Comparison of ENCODE assay signal across 23 mouse cellular contexts in genomic region chr10:88511355-88511754, GRCm38 (mm10). TPM values are rescaled to one million over a fixed set of nuclear protein-coding genes. Genes with fewer than 3 reads are reported as not detected.
DNase-seq lines count a peak whose midpoint lies in the region; ATAC-seq and TF ChIP-seq lines count a peak whose summit lies in the region.
"Had no signal": no experiment of that assay in that cellular context is flagged by ENCODE, and none has a peak within 500 bp of the region (broad histone marks: within the 10 kb centered on the region; RNA-seq: fewer than 3 reads in every experiment).

No protein-coding gene starts in this region.

- no peak for TF ChIP-seq CTCF in small intestine, adult 2 months (IDR thresholded peaks at IDR 0.05; ENCODE audit: extremely low read depth, insufficient read length, insufficient replicate concordance, low read depth, low read length)
- no peak for TF ChIP-seq CTCF in lung, postnatal 0 days (IDR thresholded peaks at IDR 0.05)

- no peak for TF ChIP-seq POLR2A in small intestine, adult 2 months (IDR thresholded peaks at IDR 0.05; ENCODE audit: low read depth, low read length)

- no peak overlapping the region for H3K9ac ChIP-seq in kidney, embryonic 15.5 days
- H3K9ac ChIP-seq in intestine, embryonic 15.5 days = no peak overlapping the region
- no peak overlapping the region for H3K9ac ChIP-seq in lung, postnatal 0 days (replicated peaks; ENCODE audit: low read depth)
- H3K9ac ChIP-seq: embryonic facial prominence, embryonic 12.5 days; forebrain, embryonic 13.5 days; hindbrain, embryonic 15.5 days; limb, embryonic 13.5 days; liver, embryonic 15.5 days; midbrain, embryonic 12.5 days had no signal

- no peaks in the 10 kb centered on the region for H3K4me1 ChIP-seq in kidney, embryonic 15.5 days
- 0 out of 2 replicates have a peak, but pooled peaks cover 4% of the 10 kb centered on the region for H3K4me1 ChIP-seq in intestine, embryonic 15.5 days (replicated peaks)
- peaks cover 16% of the 10 kb centered on the region; the same call in 1 of the 2 replicates for H3K4me1 ChIP-seq in small intestine, adult 2 months (ENCODE audit: control insufficient read depth, insufficient read depth, insufficient read length, low read length)
- 0 out of 2 replicates have a peak, but pooled peaks cover 2% of the 10 kb centered on the region for H3K4me1 ChIP-seq in lung, postnatal 0 days (ENCODE audit: insufficient read depth, low read depth, low read length)
- H3K4me1 ChIP-seq: embryonic facial prominence, embryonic 12.5 days; forebrain, embryonic 13.5 days; hindbrain, embryonic 15.5 days; limb, embryonic 13.5 days; midbrain, embryonic 12.5 days had no signal

- no peak for ATAC-seq in kidney, embryonic 15.5 days (replicated peaks; ENCODE audit: low FRiP score)
- peak; percentile 27; the same call in 1 of the 2 replicates for ATAC-seq in intestine, embryonic 15.5 days
- ATAC-seq in lung, postnatal 0 days = no peak
- ATAC-seq: activated CD4-positive, CD25-positive, alpha-beta regulatory T cell, adult 4 months; CD4-positive, CD25-positive, alpha-beta regulatory T cell, adult 4 months; forebrain, embryonic 13.5 days; Patski had no signal

- H3K27ac ChIP-seq in kidney, embryonic 15.5 days = no peak overlapping the region
- H3K27ac ChIP-seq in intestine, embryonic 15.5 days = no peak overlapping the region
- peak overlapping the region; percentile 60; the same call in 1 of the 2 replicates for H3K27ac ChIP-seq in small intestine, adult 2 months (ENCODE audit: insufficient read depth, low read depth, low read length)
- H3K27ac ChIP-seq in lung, postnatal 0 days (ENCODE audit: low read length) = no peak overlapping the region
- H3K27ac ChIP-seq: embryonic facial prominence, embryonic 12.5 days; forebrain, embryonic 13.5 days; hindbrain, embryonic 15.5 days; limb, embryonic 13.5 days; liver, embryonic 15.5 days; midbrain, embryonic 12.5 days had no signal

- no peaks in the 10 kb centered on the region for H3K27me3 ChIP-seq in kidney, embryonic 15.5 days
- H3K27me3 ChIP-seq in intestine, embryonic 15.5 days (replicated peaks) = no peaks in the 10 kb centered on the region
- H3K27me3 ChIP-seq in small intestine, adult 2 months (ENCODE audit: control insufficient read depth, insufficient read depth, low read length) = no peaks in the 10 kb centered on the region
- H3K27me3 ChIP-seq in lung, postnatal 0 days (replicated peaks; ENCODE audit: insufficient read depth, low read length) = no peaks in the 10 kb centered on the region
- H3K27me3 ChIP-seq: embryonic facial prominence, embryonic 12.5 days; forebrain, embryonic 13.5 days; hindbrain, embryonic 15.5 days; limb, embryonic 13.5 days; liver, embryonic 15.5 days; midbrain, embryonic 12.5 days; Patski had no signal

- H3K36me3 ChIP-seq in kidney, embryonic 15.5 days = no peaks in the 10 kb centered on the region
- H3K36me3 ChIP-seq in intestine, embryonic 15.5 days = no peaks in the 10 kb centered on the region
- H3K36me3 ChIP-seq in small intestine, adult 2 months (ENCODE audit: control insufficient read depth, insufficient read depth, low read length) = no peaks in the 10 kb centered on the region
- H3K36me3 ChIP-seq in lung, postnatal 0 days (ENCODE audit: insufficient read depth, low read length) = no peaks in the 10 kb centered on the region
- H3K36me3 ChIP-seq: embryonic facial prominence, embryonic 12.5 days; hindbrain, embryonic 15.5 days; limb, embryonic 13.5 days; liver, embryonic 15.5 days; midbrain, embryonic 12.5 days had no signal

- peak; percentile 85 for DNase-seq in heart, adult 11 months
- DNase-seq in heart, adult 18-20 months = no peak
- DNase-seq in kidney, adult 11 months = peak; percentile 71
- DNase-seq in lung, postnatal 0 days (ENCODE audit: low spot score) = no peak
- DNase-seq: cerebellum, adult 9-11 months; thymus, postnatal 25 days had no signal

- 86% methylated on average over 9 of the region's 9 CpGs for WGBS in kidney, embryonic 15.5 days
- 69% methylated on average over 9 of the region's 9 CpGs for WGBS in intestine, embryonic 15.5 days
- 24% methylated on average over 9 of the region's 9 CpGs for WGBS in small intestine, adult 2 months
- 68% methylated on average over 9 of the region's 9 CpGs for WGBS in lung, postnatal 0 days

- no peak overlapping the region for H3K4me2 ChIP-seq in kidney, embryonic 15.5 days
- no peak overlapping the region for H3K4me2 ChIP-seq in intestine, embryonic 15.5 days (replicated peaks)
- H3K4me2 ChIP-seq in lung, postnatal 0 days (replicated peaks; ENCODE audit: low read depth, low read length) = no peak overlapping the region
- H3K4me2 ChIP-seq: embryonic facial prominence, embryonic 12.5 days; forebrain, embryonic 13.5 days; hindbrain, embryonic 15.5 days; limb, embryonic 13.5 days; liver, embryonic 15.5 days; midbrain, embryonic 12.5 days had no signal

- H3K9me3 ChIP-seq in kidney, embryonic 15.5 days (replicated peaks) = no peaks in the 10 kb centered on the region
- no peaks in the 10 kb centered on the region for H3K9me3 ChIP-seq in intestine, embryonic 15.5 days
- no peaks in the 10 kb centered on the region for H3K9me3 ChIP-seq in lung, postnatal 0 days (ENCODE audit: low read length)
- H3K9me3 ChIP-seq: embryonic facial prominence, embryonic 12.5 days; forebrain, embryonic 13.5 days; hindbrain, embryonic 15.5 days; limb, embryonic 13.5 days; liver, embryonic 15.5 days; midbrain, embryonic 12.5 days had no signal

- no peak overlapping the region for H3K4me3 ChIP-seq in kidney, embryonic 15.5 days (replicated peaks)
- no peak overlapping the region for H3K4me3 ChIP-seq in intestine, embryonic 15.5 days (replicated peaks)
- H3K4me3 ChIP-seq in small intestine, adult 2 months (ENCODE audit: low read depth, low read length) = no peak overlapping the region
- H3K4me3 ChIP-seq in lung, postnatal 0 days (ENCODE audit: low read depth, low read length) = no peak overlapping the region
- H3K4me3 ChIP-seq: embryonic facial prominence, embryonic 12.5 days; erythroblast, embryonic 14.5 days; forebrain, embryonic 13.5 days; hindbrain, embryonic 15.5 days; limb, embryonic 13.5 days; liver, embryonic 15.5 days; midbrain, embryonic 12.5 days had no signal

- no peak for TF ChIP-seq EP300 in lung, postnatal 0 days (IDR thresholded peaks at IDR 0.05)

RNA-seq across cellular contexts. Expression of gene Chpt1, which starts 7.5 kb away (rescaled TPM):
- 100 to 1,000 TPM; 329 to 344 TPM for total RNA-seq in heart, adult 18-20 months (2021)
- polyA plus RNA-seq in kidney, embryonic 15.5 days (2015; fragmentation: Nextera tagmentation; extraction: Ambion mirVana) = 42.5 and 55.4 TPM in 2 replicates
- 219 and 229 TPM in 2 replicates for polyA plus RNA-seq in intestine, embryonic 15.5 days (2015; fragmentation: Nextera tagmentation; extraction: Ambion mirVana)
- 90.5 and 98.9 TPM in 2 replicates for polyA plus RNA-seq in small intestine, adult 2 months (2012; rRNA removed)
- polyA plus RNA-seq in lung, postnatal 0 days (2015; fragmentation: Nextera tagmentation; extraction: Ambion mirVana) = 120 and 125 TPM in 2 replicates

RNA-seq across cellular contexts. Expression of gene Sycp3, which starts 52.0 kb away (rescaled TPM):
- total RNA-seq in heart, adult 18-20 months (2021) = under 1 TPM in 1 of 2 experiments, not detected in 1; 0.41 TPM
- 0.23 and 0.24 TPM in 2 replicates for polyA plus RNA-seq in kidney, embryonic 15.5 days (2015; fragmentation: Nextera tagmentation; extraction: Ambion mirVana)
- polyA plus RNA-seq in intestine, embryonic 15.5 days (2015; fragmentation: Nextera tagmentation; extraction: Ambion mirVana) = 0.39 and 0.62 TPM in 2 replicates
- polyA plus RNA-seq in small intestine, adult 2 months (2012; rRNA removed) = not detected in 2 replicates
- polyA plus RNA-seq in lung, postnatal 0 days (2015; fragmentation: Nextera tagmentation; extraction: Ambion mirVana) = not detected in 2 replicates
- total RNA-seq: gastrocnemius, postnatal 14 days had no signal
- polyA plus RNA-seq: activated CD4-positive, CD25-positive, alpha-beta regulatory T cell, adult 4 months; CD4-positive, CD25-positive, alpha-beta regulatory T cell, adult 4 months; erythroblast, embryonic 14.5 days; forebrain, embryonic 13.5 days; large intestine, adult 2 months; limb, embryonic 13.5 days; lung, embryonic 16.5 days; midbrain, embryonic 12.5 days; neural tube, embryonic 11.5 days; Patski had no signal

Comparison
In these comparisons a context has a peak if more than half of its experiments do, and no peak if none do; other contexts are left out.
1. DNase-seq: peak in heart, adult 11 months (single experiment) and kidney, adult 11 months (single experiment); none in heart, adult 18-20 months (0 of 2) and lung, postnatal 0 days (single experiment).